Mouse (Mus musculus) liver, embryonic 12.5 days (tissue): ENCODE measurements around the gene Mtmr1. TPM values are rescaled to one million over a fixed set of nuclear protein-coding genes. Genes with fewer than 3 reads are reported as not detected.
A peak's percentile ranks its signal among the peaks of the same experiment; 100 is the strongest.
"Not testable (repeated sequence)": the region's sequence is repeated elsewhere in the genome, so short reads cannot be mapped to it uniquely, and the experiment has no call there.

ENCODE experiments used
- ATAC-seq: fragments of 200-750 bp; cut with Nextera tagmentation; 2 replicates; pipeline ENCODE4 v1.8.0; 2017; ENCODE audit warnings: moderate number of reproducible peaks, mild to moderate bottlenecking, moderate library complexity
- H3K27ac ChIP-seq: fragments of 300-500 bp; sonication (generic); 2 replicates; pipeline ENCODE4 v1.5.1; 2016; ENCODE audit warnings: mild to moderate bottlenecking
- H3K27me3 ChIP-seq: fragments of 300-500 bp; sonication (generic); replicated peaks from 2 replicates; pipeline ENCODE4 v1.6.1; 2016; ENCODE audit warnings: mild to moderate bottlenecking, moderate library complexity
- H3K36me3 ChIP-seq: fragments of 300-500 bp; sonication (generic); 2 replicates; pipeline ENCODE4 v1.6.1; 2016; ENCODE audit warnings: mild to moderate bottlenecking, moderate library complexity
- H3K4me1 ChIP-seq: fragments of 300-500 bp; sonication (generic); 2 replicates; pipeline ENCODE4 v1.6.1; 2016
- H3K4me2 ChIP-seq: fragments of 300-500 bp; sonication (generic); 2 replicates; pipeline ENCODE4 v1.6.1; 2016; ENCODE audit warnings: mild to moderate bottlenecking, moderate library complexity
- H3K4me3 ChIP-seq: fragments of 300-500 bp; sonication (generic); 2 replicates; pipeline ENCODE4 v1.5.1; 2016; ENCODE audit warnings: mild to moderate bottlenecking, moderate library complexity
- H3K9ac ChIP-seq: fragments of 300-500 bp; sonication (generic); 2 replicates; pipeline ENCODE4 v1.6.1; 2016; ENCODE audit warnings: mild to moderate bottlenecking, moderate library complexity
- H3K9me3 ChIP-seq: fragments of 300-500 bp; sonication (generic); replicated peaks from 2 replicates; pipeline ENCODE4 v1.6.1; 2016; ENCODE audit warnings: mild to moderate bottlenecking, moderate library complexity
- WGBS: fragments of 180-500 bp; shearing (Covaris S2); methylation state at CpG from one replicate; pipeline ENCODE4 v1.1.7; 2016; ENCODE audit not compliant: insufficient replicate concordance; 5-methylcytosine and 5-hydroxymethylcytosine counted together
- polyA plus RNA-seq: library from polyadenylated mRNA; unstranded; fragments of >200 nt; fragmentation: Nextera tagmentation; extraction: Ambion mirVana; gene quantifications from 2 replicates; pipeline ENCODE4 v1.2.1, GENCODE M21; 2016

Gene Mtmr1
- polyA plus RNA-seq = 8.4 and 9.7 TPM in 2 replicates

DNA sequence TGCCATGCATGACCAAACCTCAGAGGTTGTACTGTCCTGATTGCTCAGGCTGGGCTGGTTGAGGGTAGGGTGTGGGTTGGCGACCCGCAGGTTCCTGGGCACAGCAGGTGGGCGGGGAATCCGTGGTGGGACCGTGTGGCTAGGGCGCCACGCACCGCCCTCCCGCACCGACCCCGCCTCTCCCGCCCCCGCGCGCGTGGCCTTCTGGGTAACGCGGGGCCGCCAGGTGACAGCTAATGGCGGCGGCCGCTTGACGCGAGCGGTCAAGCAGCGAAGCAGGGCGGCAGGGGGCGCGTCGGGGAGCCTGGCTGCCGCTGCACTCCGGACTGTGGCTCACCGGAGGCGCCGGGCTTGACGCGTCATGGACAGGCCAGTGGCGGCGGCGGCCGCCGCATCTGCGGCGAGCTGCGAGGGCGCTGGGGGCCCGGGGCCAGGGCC, at the start of gene Mtmr1:
Gene Mtmr1, plus strand, starts transcription at position 207 of the 438 bp plus-strand sequence.
- WGBS = 4% methylated on average over 32 of the region's 47 CpGs
- Histone ChIP-seq H3K4me2 (peak within 1 kb of the TSS; percentile 78), H3K9ac (peak within 1 kb of the TSS; percentile 84)

DNA sequence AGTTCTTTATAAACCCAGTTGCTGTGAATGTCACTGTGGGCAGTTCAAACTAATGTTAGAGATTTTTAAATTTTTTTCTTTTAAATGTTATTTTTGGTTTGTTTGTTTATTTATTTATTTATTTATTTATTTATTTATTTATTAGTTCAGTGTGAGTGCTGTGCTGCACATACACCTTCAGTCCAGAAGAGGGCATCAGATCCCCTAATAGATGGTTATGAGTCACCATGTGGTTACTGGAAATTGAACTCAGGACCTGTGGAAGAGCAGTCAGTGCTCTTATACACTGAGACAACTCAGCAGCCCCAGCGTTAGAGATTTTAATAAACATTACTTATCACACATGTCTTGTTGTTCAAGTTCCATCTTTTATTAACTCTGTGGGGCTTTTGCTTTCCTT, 12.5 kb upstream of the Mtmr1 start:
- Histone ChIP-seq H3K36me3 (no peaks in the 10 kb centered on the region), H3K9me3 (no peaks in the 10 kb centered on the region), H3K9ac (no peak overlapping the region), H3K4me2 (no peak overlapping the region), H3K27me3 (no peaks in the 10 kb centered on the region), H3K4me1 (no peaks in the 10 kb centered on the region), H3K4me3 (no peak overlapping the region), H3K27ac (no peak overlapping the region)
- WGBS = 67% methylated on average over 1 of the region's 1 CpGs
- ATAC-seq = no peak

More for the DNA sequence above, at the start of gene Mtmr1:
- Histone ChIP-seq H3K27me3 (no peaks in the 10 kb centered on the region), H3K9me3 (no peaks in the 10 kb centered on the region), H3K4me3 (peak within 1 kb of the TSS; percentile 76), H3K4me1 (peaks cover 15% of the 10 kb centered on the region), H3K36me3 (no peaks in the 10 kb centered on the region), H3K27ac (peak within 1 kb of the TSS; percentile 79)
- peak; percentile 90 for ATAC-seq

- no peak for ATAC-seq
- no peaks in the 10 kb centered on the region for H3K36me3 ChIP-seq
- no peak overlapping the region for H3K9ac ChIP-seq
- WGBS = 26% methylated on average over 1 of the region's 1 CpGs
- no peaks in the 10 kb centered on the region for H3K4me1 ChIP-seq
- H3K4me3 ChIP-seq = no peak overlapping the region
- H3K27me3 ChIP-seq = no peaks in the 10 kb centered on the region
- no peaks in the 10 kb centered on the region for H3K9me3 ChIP-seq
- no peak overlapping the region for H3K27ac ChIP-seq
- no peak overlapping the region for H3K4me2 ChIP-seq
Measured at GRCm38 (mm10) chrX:71355331-71355730, 9.2 kb upstream of the Mtmr1 start.

DNA sequence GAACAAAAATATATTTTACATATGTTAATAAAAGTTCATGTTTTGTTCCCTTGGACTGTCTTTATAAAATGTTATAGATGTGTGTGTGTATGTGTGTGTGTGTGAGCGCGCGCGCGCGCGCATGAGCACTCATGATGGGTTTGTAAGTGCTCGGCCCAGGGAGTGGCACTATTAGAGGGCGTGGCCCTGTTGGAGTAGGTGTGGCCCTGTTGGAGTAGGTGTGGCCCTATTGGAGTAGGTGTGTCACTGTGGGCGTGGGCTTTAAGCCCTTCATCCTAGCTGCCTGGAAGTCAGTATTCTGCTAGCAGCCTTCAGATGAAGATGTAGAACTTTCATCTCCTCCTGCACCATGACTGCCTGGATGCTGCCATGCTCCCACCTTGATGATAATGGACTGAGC, 2.8 kb upstream of the Mtmr1 start:
- H3K27me3 ChIP-seq, H3K9ac ChIP-seq, H3K9me3 ChIP-seq, H3K27ac ChIP-seq, H3K4me2 ChIP-seq, H3K4me3 ChIP-seq, ATAC-seq, H3K36me3 ChIP-seq: not testable (repeated sequence)
- H3K4me1 ChIP-seq = peaks cover 15% of the 10 kb centered on the region
- WGBS = 79% methylated on average over 10 of the region's 10 CpGs

DNA sequence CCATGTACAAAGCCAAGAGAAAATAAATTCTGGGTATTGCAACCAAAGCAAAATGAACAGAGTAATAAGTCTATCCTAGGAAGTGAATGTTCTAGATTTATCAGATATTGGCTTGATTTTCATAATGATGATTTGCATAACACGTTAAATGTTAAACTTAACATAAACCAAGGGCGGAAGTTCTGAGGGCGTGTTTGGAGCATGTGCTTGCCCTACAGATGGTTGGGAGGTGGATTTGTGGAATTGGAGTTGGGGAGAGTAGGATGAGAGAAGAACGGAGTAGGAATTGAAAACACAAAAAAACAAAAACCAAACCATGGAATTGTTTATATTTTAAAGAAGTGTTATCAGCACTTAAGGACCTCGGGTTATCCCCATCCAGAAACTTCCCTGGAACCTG, 498 bp upstream of the Mtmr1 start:
- no peak overlapping the region for H3K27ac ChIP-seq
- WGBS = 48% methylated on average over 5 of the region's 5 CpGs
- H3K4me1 ChIP-seq = peaks cover 15% of the 10 kb centered on the region
- peak overlapping the region; percentile 78 for H3K4me2 ChIP-seq
- H3K27me3 ChIP-seq = no peaks in the 10 kb centered on the region
- H3K4me3 ChIP-seq = peak overlapping the region; percentile 76
- H3K9me3 ChIP-seq = no peaks in the 10 kb centered on the region
- no peaks in the 10 kb centered on the region for H3K36me3 ChIP-seq
- no peak for ATAC-seq
- peak overlapping the region; percentile 84 for H3K9ac ChIP-seq

GRCm38 (mm10) chrX:71365011-71365410, 451 bp downstream of the Mtmr1 start:
- H3K4me3 ChIP-seq = peak overlapping the region; percentile 76
- WGBS = 30% methylated on average over 12 of the region's 20 CpGs
- peak overlapping the region; percentile 79 for H3K27ac ChIP-seq
- no peaks in the 10 kb centered on the region for H3K36me3 ChIP-seq
- no peaks in the 10 kb centered on the region for H3K27me3 ChIP-seq
- H3K4me1 ChIP-seq = peaks cover 15% of the 10 kb centered on the region
- no peaks in the 10 kb centered on the region for H3K9me3 ChIP-seq
- H3K9ac ChIP-seq = peak overlapping the region; percentile 84
- ATAC-seq = peak; percentile 66
- H3K4me2 ChIP-seq = peak overlapping the region; percentile 78

DNA sequence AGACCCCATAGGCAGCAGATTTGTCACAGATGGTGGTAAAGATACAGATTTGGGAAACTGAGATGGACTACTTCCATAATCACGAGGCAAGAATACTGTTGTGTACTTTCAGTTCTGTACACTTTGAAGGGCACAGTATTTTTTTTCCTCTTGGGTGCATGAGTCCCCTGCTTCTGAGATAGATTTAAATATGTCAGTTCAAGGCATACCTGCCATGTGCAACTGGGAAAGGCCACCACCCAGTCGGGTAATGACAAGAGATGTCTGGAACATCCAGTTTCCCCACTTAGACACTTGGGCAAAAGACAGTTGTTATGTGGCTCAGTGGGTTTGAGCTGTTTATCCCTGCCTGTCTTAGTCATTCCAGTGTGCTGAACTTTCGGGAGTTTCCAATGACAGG, 950 bp downstream of the Mtmr1 start:
- Histone ChIP-seq H3K27ac (no peak overlapping the region), H3K27me3 (no peaks in the 10 kb centered on the region), H3K4me3 (peak overlapping the region; percentile 76), H3K4me2 (peak overlapping the region; percentile 78), H3K4me1 (peaks cover 15% of the 10 kb centered on the region), H3K36me3 (no peaks in the 10 kb centered on the region), H3K9me3 (no peaks in the 10 kb centered on the region), H3K9ac (peak overlapping the region; percentile 84)
- WGBS = 42% methylated on average over 3 of the region's 3 CpGs
- no peak for ATAC-seq

- Histone ChIP-seq H3K36me3 (no peaks in the 10 kb centered on the region), H3K4me3 (no peak overlapping the region), H3K9me3 (no peaks in the 10 kb centered on the region), H3K4me1 (peaks cover 12% of the 10 kb centered on the region; the same call in 1 of the 2 replicates), H3K27me3 (no peaks in the 10 kb centered on the region), H3K9ac (no peak overlapping the region), H3K27ac (no peak overlapping the region), H3K4me2 (no peak overlapping the region)
- ATAC-seq = no peak
Measured at GRCm38 (mm10) chrX:71366973-71367372, 2.4 kb downstream of the Mtmr1 start.

GRCm38 (mm10) chrX:71376781-71377180, 12.2 kb downstream of the Mtmr1 start:
- H3K27ac ChIP-seq = no peak overlapping the region
- no peak overlapping the region for H3K4me3 ChIP-seq
- no peak for ATAC-seq
- no peak overlapping the region for H3K9ac ChIP-seq
- peaks cover 2% of the 10 kb centered on the region; the same call in 1 of the 2 replicates for H3K36me3 ChIP-seq
- WGBS = 83% methylated on average over 1 of the region's 1 CpGs
- no peaks in the 10 kb centered on the region for H3K27me3 ChIP-seq
- no peak overlapping the region for H3K4me2 ChIP-seq
- H3K4me1 ChIP-seq = no peaks in the 10 kb centered on the region
- no peaks in the 10 kb centered on the region for H3K9me3 ChIP-seq

GRCm38 (mm10) chrX:71378435-71378834, 13.9 kb downstream of the Mtmr1 start:
- Histone ChIP-seq H3K4me1 (no peaks in the 10 kb centered on the region), H3K27me3 (no peaks in the 10 kb centered on the region), H3K4me2 (no peak overlapping the region), H3K27ac (no peak overlapping the region), H3K9ac (no peak overlapping the region), H3K4me3 (no peak overlapping the region), H3K36me3 (peaks cover 2% of the 10 kb centered on the region; the same call in 1 of the 2 replicates), H3K9me3 (no peaks in the 10 kb centered on the region)
- no peak for ATAC-seq
- WGBS = 82% methylated on average over 2 of the region's 2 CpGs

DNA sequence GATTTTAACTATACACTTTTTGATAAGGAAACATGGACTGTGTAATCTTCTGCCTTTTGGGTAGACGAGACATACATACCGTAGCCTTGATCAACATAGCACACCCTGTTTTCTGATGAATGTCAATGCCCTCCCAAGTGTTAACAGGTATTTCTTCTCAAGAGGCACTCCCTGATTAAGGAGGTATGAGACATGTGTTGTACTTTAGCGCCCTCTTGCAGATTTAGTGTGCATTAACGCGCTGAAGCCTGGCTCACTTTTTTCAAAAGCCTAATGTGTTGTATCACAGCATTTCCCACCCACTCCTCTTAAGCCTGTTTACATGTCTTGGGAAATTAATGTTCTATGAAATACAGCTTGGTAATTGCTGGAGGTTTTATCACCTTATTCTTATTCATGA, 17.0 kb downstream of the Mtmr1 start:
- Histone ChIP-seq H3K9ac (no peak overlapping the region), H3K27me3 (no peaks in the 10 kb centered on the region), H3K36me3 (peaks cover 2% of the 10 kb centered on the region; the same call in 1 of the 2 replicates), H3K4me3 (no peak overlapping the region), H3K4me2 (no peak overlapping the region), H3K27ac (no peak overlapping the region), H3K9me3 (no peaks in the 10 kb centered on the region), H3K4me1 (no peaks in the 10 kb centered on the region)
- ATAC-seq = no peak
- 41% methylated on average over 5 of the region's 5 CpGs for WGBS

DNA sequence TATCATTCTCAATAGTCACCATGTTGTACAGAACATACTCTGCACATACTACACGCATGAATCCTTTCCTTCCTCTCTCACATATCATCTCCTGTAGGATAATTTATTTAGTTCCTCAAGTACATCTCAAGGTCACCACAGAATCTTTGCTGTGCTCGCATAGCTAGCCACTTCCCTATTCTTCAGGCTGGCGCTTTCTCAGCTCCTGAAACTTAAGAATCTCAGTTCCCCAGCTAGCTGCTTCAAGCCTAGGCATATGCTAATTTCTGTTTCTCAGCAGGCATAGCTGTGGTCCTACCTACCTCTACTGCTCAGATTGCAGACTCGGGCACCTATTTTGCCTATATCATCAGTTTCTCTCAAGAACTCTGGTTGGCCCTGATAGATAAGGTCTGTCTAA, 31.8 kb downstream of the Mtmr1 start:
- no peak overlapping the region for H3K4me2 ChIP-seq
- no peaks in the 10 kb centered on the region for H3K36me3 ChIP-seq
- H3K27ac ChIP-seq = no peak overlapping the region
- no peak for ATAC-seq
- no peaks in the 10 kb centered on the region for H3K4me1 ChIP-seq
- 67% methylated on average over 4 of the region's 4 CpGs for WGBS
- H3K4me3 ChIP-seq = no peak overlapping the region
- H3K9ac ChIP-seq = no peak overlapping the region
- H3K9me3 ChIP-seq = no peaks in the 10 kb centered on the region
- H3K27me3 ChIP-seq = no peaks in the 10 kb centered on the region

DNA sequence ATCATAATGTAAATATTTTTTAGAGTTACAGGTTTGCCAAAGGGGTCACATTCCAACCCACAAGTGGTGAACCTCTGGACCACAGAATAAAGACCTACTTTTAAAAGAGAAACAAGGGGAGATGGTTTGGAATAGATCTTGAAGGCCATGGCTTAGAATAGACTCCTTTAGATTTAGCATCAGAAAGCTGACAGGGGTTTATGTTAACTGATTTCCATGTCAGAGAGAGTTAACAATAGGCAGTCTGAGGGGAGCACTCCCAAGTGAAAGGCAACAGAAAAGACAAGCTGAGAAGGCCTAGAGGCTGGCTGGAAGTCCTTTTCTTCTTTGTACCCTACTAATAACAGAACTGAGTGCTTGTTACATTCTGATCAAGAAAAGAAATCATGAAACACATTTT, 41.7 kb downstream of the Mtmr1 start:
- Histone ChIP-seq H3K27ac (no peak overlapping the region), H3K36me3 (peaks cover 4% of the 10 kb centered on the region; the same call in 1 of the 2 replicates), H3K4me1 (no peaks in the 10 kb centered on the region), H3K9me3 (no peaks in the 10 kb centered on the region), H3K4me2 (no peak overlapping the region), H3K27me3 (0 out of 2 replicates have a peak, but pooled peaks cover 5% of the 10 kb centered on the region), H3K9ac (no peak overlapping the region), H3K4me3 (no peak overlapping the region)
- ATAC-seq = no peak
